Mouse (Mus musculus): ENCODE results near the gene Csrp3.

- TF ChIP-seq ZNF384 (IDR thresholded peaks at IDR 0.05; ENCODE audit: low read depth, low read length): no peak
- no peak for TF ChIP-seq CHD1 (IDR thresholded peaks at IDR 0.05; ENCODE audit: low read depth, low read length)
- TF ChIP-seq CTCF (conservative IDR thresholded peaks at IDR 0.05 in 1 of 2, IDR thresholded peaks at IDR 0.05 in 1 of 2; ENCODE audit: low read depth in 2 of 2, low read length in 2 of 2): no peak
- TF ChIP-seq MXI1 (IDR thresholded peaks at IDR 0.05; ENCODE audit: low read depth, low read length): no peak
- TF ChIP-seq NRF1 (IDR thresholded peaks at IDR 0.05; ENCODE audit: low read depth, low read length): no peak
- no peak for TF ChIP-seq EP300 (IDR thresholded peaks at IDR 0.05; ENCODE audit: low read length)
- TF ChIP-seq POLR2A (IDR thresholded peaks at IDR 0.05; ENCODE audit: low read depth, low read length): no peak
- no peak for TF ChIP-seq E2F4 (IDR thresholded peaks at IDR 0.05; ENCODE audit: insufficient replicate concordance, low read depth, low read length)
- no peak for TF ChIP-seq ZC3H11A (IDR thresholded peaks at IDR 0.05; ENCODE audit: low read depth, low read length)
- TF ChIP-seq PAX5 (IDR thresholded peaks at IDR 0.05; ENCODE audit: low read length): no peak
- no peak for TF ChIP-seq BHLHE40 (IDR thresholded peaks at IDR 0.05; ENCODE audit: low read depth, low read length)
- no peak for TF ChIP-seq CHD2 (IDR thresholded peaks at IDR 0.05; ENCODE audit: low read length)
- no peak for TF ChIP-seq NELFE (IDR thresholded peaks at IDR 0.05; ENCODE audit: low read depth, low read length)
- no peak for TF ChIP-seq POLR2AphosphoS2 (IDR thresholded peaks at IDR 0.05; ENCODE audit: low read depth, low read length)
Measured at GRCm38 (mm10) chr7:48853496-48853895, 5.7 kb upstream of the Csrp3 start.

Data from CH12.LX (cell line).